Mouse (Mus musculus) heart, postnatal 0 days (tissue): Measurements from ENCODE around the gene Gm9508. TPM values are rescaled to one million over a fixed set of nuclear protein-coding genes. Genes with fewer than 3 reads are reported as not detected.

Experiments used
- ATAC-seq: fragments of 200-750 bp; cut with Nextera tagmentation; 2 replicates; pipeline ENCODE4 v1.8.0; 2017; ENCODE audit warnings: low read depth, moderate number of reproducible peaks, moderate library complexity; ENCODE audit not compliant: insufficient read depth
- DNase-seq: peaks from one replicate; pipeline ENCODE4 v3.0.0-alpha.2; 2016; ENCODE audit warnings: low spot score
- H3K27ac ChIP-seq: fragments of 300-500 bp; sonication (generic); 2 replicates; pipeline ENCODE4 v1.5.1; 2014; ENCODE audit warnings: low read depth, mild to moderate bottlenecking
- H3K27me3 ChIP-seq: fragments of 300-500 bp; sonication (generic); 2 replicates; pipeline ENCODE4 v1.6.1; 2014; ENCODE audit warnings: low read length, mixed read lengths; ENCODE audit not compliant: control insufficient read depth, insufficient read depth
- H3K36me3 ChIP-seq: fragments of 300-500 bp; sonication (generic); replicated peaks from 2 replicates; pipeline ENCODE4 v1.6.1; 2014; ENCODE audit warnings: low read length, mixed read lengths; ENCODE audit not compliant: control insufficient read depth, insufficient read depth
- H3K4me1 ChIP-seq: fragments of 300-500 bp; sonication (generic); 2 replicates; pipeline ENCODE4 v1.6.1; 2014; ENCODE audit warnings: antibody characterized with exemption; ENCODE audit not compliant: control insufficient read depth, insufficient read depth
- H3K4me2 ChIP-seq: fragments of 300-500 bp; sonication (generic); 2 replicates; pipeline ENCODE4 v1.6.1; 2014; ENCODE audit warnings: low read depth, mild to moderate bottlenecking, low read length, moderate library complexity
- H3K4me3 ChIP-seq: fragments of 300-500 bp; sonication (generic); 2 replicates; pipeline ENCODE4 v1.5.1; 2014; ENCODE audit warnings: low read depth, low read length
- H3K9ac ChIP-seq: fragments of 300-500 bp; sonication (generic); replicated peaks from 2 replicates; pipeline ENCODE4 v1.6.1; 2014; ENCODE audit warnings: low read depth, low read length, mixed read lengths
- H3K9me3 ChIP-seq: fragments of 300-500 bp; sonication (generic); replicated peaks from 2 replicates; pipeline ENCODE4 v1.6.1; 2016; ENCODE audit warnings: low read length; ENCODE audit not compliant: control insufficient read depth
- CTCF ChIP-seq: IDR thresholded peaks from 2 replicates; pipeline ENCODE4 v1.5.1; 2016; ENCODE audit warnings: antibody characterized with exemption, control low read depth, low read depth
- EP300 ChIP-seq: IDR thresholded peaks from 2 replicates; pipeline ENCODE4 v1.6.1; 2016; ENCODE audit warnings: antibody characterized with exemption, low read depth
- WGBS: fragments of 180-500 bp; shearing (Covaris S2); extraction: QIAGEN DNeasy Blood & Tissue Kit; methylation state at CpG from one replicate; pipeline ENCODE4 v1.1.7; 2014; 5-methylcytosine and 5-hydroxymethylcytosine counted together
- polyA plus RNA-seq: library from polyadenylated mRNA; unstranded; fragments of >200 nt; fragmentation: Nextera tagmentation; extraction: Ambion mirVana; gene quantifications from 2 replicates; pipeline ENCODE4 v1.2.1, GENCODE M21; 2015
- total RNA-seq: library from RNA; depleted of rRNA; stranded (reverse); fragments of >200 nt; gene quantifications from 2 replicates; pipeline ENCODE4 v1.2.3, GENCODE M21; 2014; ENCODE audit warnings: low replicate concordance

The Gm9508 gene
- total and polyA plus RNA-seq, 2 experiments from 2014 or later: not detected

- WGBS: 31% methylated on average over 8 of the region's 8 CpGs
- TF ChIP-seq CTCF (no peak), EP300 (no peak)
- Histone ChIP-seq H3K27me3 (peaks cover 55% of the 10 kb centered on the region), H3K9ac (no peak overlapping the region), H3K9me3 (no peaks in the 10 kb centered on the region), H3K4me3 (no peak overlapping the region), H3K36me3 (no peaks in the 10 kb centered on the region), H3K27ac (no peak overlapping the region), H3K4me2 (no peak overlapping the region), H3K4me1 (0 out of 2 replicates have a peak, but pooled peaks cover 4% of the 10 kb centered on the region)
- DNase-seq: no peak
- ATAC-seq: no peak
These were observed 12.9 kb downstream of the Gm9508 start for GRCm38 (mm10) chr10:77684181-77684580.

GRCm38 (mm10) chr10:77682994-77683393 is 14.0 kb downstream of the Gm9508 start:
- DNase-seq (no peak), ATAC-seq (no peak)
- Histone ChIP-seq H3K9me3 (no peaks in the 10 kb centered on the region), H3K4me1 (0 out of 2 replicates have a peak, but pooled peaks cover 4% of the 10 kb centered on the region), H3K27me3 (peaks cover 54% of the 10 kb centered on the region), H3K27ac (no peak overlapping the region), H3K36me3 (no peaks in the 10 kb centered on the region), H3K4me2 (no peak overlapping the region), H3K9ac (no peak overlapping the region), H3K4me3 (no peak overlapping the region)
- 59% methylated on average over 7 of the region's 7 CpGs for WGBS
- TF ChIP-seq EP300 (no peak), CTCF (no peak)

GRCm38 (mm10) chr10:77677562-77677961 is 19.5 kb downstream of the Gm9508 start:
- Histone ChIP-seq H3K4me2 (peak overlapping the region; percentile 39; the same call in 1 of the 2 replicates), H3K9me3 (no peaks in the 10 kb centered on the region), H3K9ac (no peak overlapping the region), H3K27ac (no peak overlapping the region), H3K4me1 (no peaks in the 10 kb centered on the region), H3K4me3 (peak overlapping the region; percentile 18), H3K27me3 (peaks cover 36% of the 10 kb centered on the region), H3K36me3 (no peaks in the 10 kb centered on the region)
- ATAC-seq (no peak), DNase-seq (no peak)
- TF ChIP-seq CTCF (no peak), EP300 (no peak)
- 0% methylated on average over 28 of the region's 35 CpGs for WGBS

DNA sequence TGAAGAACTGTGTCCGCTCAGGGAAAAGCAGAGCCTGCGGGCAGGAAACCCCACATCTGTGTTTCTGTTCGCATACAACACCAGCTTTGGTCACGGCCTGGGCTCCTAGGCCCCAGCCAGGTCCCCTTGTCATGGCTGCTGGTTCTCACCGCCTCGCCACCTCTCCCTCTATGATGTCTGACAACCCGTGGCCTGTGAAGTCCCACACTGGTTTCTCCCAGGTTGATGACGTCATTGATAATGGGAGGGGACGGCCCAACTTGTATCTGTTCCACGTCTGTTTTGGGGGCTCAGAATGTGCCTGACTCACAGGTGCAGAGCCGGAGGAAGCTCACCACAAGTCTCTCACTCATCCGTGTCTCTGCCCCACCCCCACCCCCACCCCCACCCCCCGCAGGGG is 23.3 kb downstream of the Gm9508 start:
- Histone ChIP-seq H3K27ac (no peak overlapping the region), H3K27me3 (peaks cover 33% of the 10 kb centered on the region), H3K36me3 (no peaks in the 10 kb centered on the region), H3K4me2 (no peak overlapping the region), H3K4me1 (no peaks in the 10 kb centered on the region), H3K4me3 (no peak overlapping the region), H3K9me3 (no peaks in the 10 kb centered on the region), H3K9ac (no peak overlapping the region)
- DNase-seq (no peak), ATAC-seq (no peak)
- TF ChIP-seq CTCF (no peak), EP300 (no peak)
- WGBS: 50% methylated on average over 13 of the region's 13 CpGs

DNA sequence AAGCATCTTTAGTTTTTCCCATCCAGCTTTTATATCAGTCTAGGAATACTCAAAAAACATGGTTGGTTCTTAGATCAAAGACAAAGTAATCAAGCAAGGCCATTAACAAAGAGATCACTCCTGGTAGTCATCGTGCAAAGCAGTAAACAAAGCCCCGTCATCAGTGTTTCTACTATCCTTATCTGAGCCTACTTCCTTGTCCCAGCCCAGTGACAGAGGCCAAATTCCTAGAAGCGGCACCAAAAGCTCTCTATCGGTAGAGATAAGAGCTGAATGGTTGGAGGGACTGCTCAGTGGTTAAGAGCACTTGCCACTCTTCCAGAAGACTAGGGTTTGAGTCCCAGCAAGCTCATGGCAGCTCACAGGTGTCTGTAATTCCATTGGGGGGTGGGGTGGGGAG is 25.5 kb downstream of the Gm9508 start:
- Histone ChIP-seq H3K4me2 (no peak overlapping the region), H3K9me3 (no peaks in the 10 kb centered on the region), H3K27ac (no peak overlapping the region), H3K9ac (no peak overlapping the region), H3K27me3 (peaks cover 11% of the 10 kb centered on the region; the same call in 1 of the 2 replicates), H3K4me3 (no peak overlapping the region), H3K36me3 (no peaks in the 10 kb centered on the region), H3K4me1 (no peaks in the 10 kb centered on the region)
- TF ChIP-seq EP300 (no peak), CTCF (no peak)
- WGBS: 13% methylated on average over 4 of the region's 4 CpGs
- DNase-seq (no peak), ATAC-seq (no peak)

GRCm38 (mm10) chr10:77670710-77671109 is 26.3 kb downstream of the Gm9508 start:
- WGBS: 81% methylated on average over 4 of the region's 4 CpGs
- TF ChIP-seq CTCF: no peak
- no peak for TF ChIP-seq EP300
- Histone ChIP-seq H3K27me3 (peaks cover 11% of the 10 kb centered on the region; the same call in 1 of the 2 replicates), H3K9ac (no peak overlapping the region), H3K27ac (no peak overlapping the region), H3K9me3 (no peaks in the 10 kb centered on the region), H3K4me3 (no peak overlapping the region), H3K4me2 (no peak overlapping the region), H3K4me1 (no peaks in the 10 kb centered on the region), H3K36me3 (no peaks in the 10 kb centered on the region)
- DNase-seq: no peak
- no peak for ATAC-seq
